Mouse (Mus musculus): ENCODE results near the gene Zbtb16. TPM values are rescaled to one million over a fixed set of nuclear protein-coding genes. Genes with fewer than 3 reads are reported as not detected.

Gene Zbtb16
- polyA plus RNA-seq, 1 experiment = 22.4 TPM

GRCm38 (mm10) chr9:48767666-48768432 lies 68.2 kb downstream of the Zbtb16 start:
- no peak for DNase-seq (ENCODE audit: low read depth)

- no peak for DNase-seq (ENCODE audit: low read depth)
These were observed 70.1 kb downstream of the Zbtb16 start for GRCm38 (mm10) chr9:48765927-48766326.

- no peak for DNase-seq (ENCODE audit: low read depth)
These were observed 71.7 kb downstream of the Zbtb16 start for GRCm38 (mm10) chr9:48764311-48764710.

- no peak for DNase-seq (ENCODE audit: low read depth)
These were observed 74.0 kb downstream of the Zbtb16 start for GRCm38 (mm10) chr9:48761732-48762637.

- DNase-seq (ENCODE audit: low read depth) = no peak
These were observed 74.9 kb downstream of the Zbtb16 start for GRCm38 (mm10) chr9:48761175-48761556.

GRCm38 (mm10) chr9:48760449-48761174 lies 75.4 kb downstream of the Zbtb16 start:
- DNase-seq (ENCODE audit: low read depth) = no peak

GRCm38 (mm10) chr9:48759098-48759497 lies 76.9 kb downstream of the Zbtb16 start:
- DNase-seq (ENCODE audit: low read depth) = no peak

GRCm38 (mm10) chr9:48757650-48758580 lies 78.1 kb downstream of the Zbtb16 start:
- no peak for DNase-seq (ENCODE audit: low read depth)

GRCm38 (mm10) chr9:48756261-48756812 lies 79.7 kb downstream of the Zbtb16 start:
- DNase-seq (ENCODE audit: low read depth) = no peak

- no peak for DNase-seq (ENCODE audit: low read depth)
These were observed 80.5 kb downstream of the Zbtb16 start for GRCm38 (mm10) chr9:48755438-48756070.

- no peak for DNase-seq (ENCODE audit: low read depth)
These were observed 81.6 kb downstream of the Zbtb16 start for GRCm38 (mm10) chr9:48754418-48754817.

GRCm38 (mm10) chr9:48753881-48754280 lies 82.1 kb downstream of the Zbtb16 start:
- no peak for DNase-seq (ENCODE audit: low read depth)

- DNase-seq (ENCODE audit: low read depth) = peak; percentile 75
These were observed 84.1 kb downstream of the Zbtb16 start for GRCm38 (mm10) chr9:48751900-48752299.

GRCm38 (mm10) chr9:48749666-48750065 lies 86.4 kb downstream of the Zbtb16 start:
- DNase-seq (ENCODE audit: low read depth) = no peak

- no peak for DNase-seq (ENCODE audit: low read depth)
These were observed 86.9 kb downstream of the Zbtb16 start for GRCm38 (mm10) chr9:48749168-48749567.

GRCm38 (mm10) chr9:48748761-48749160 lies 87.3 kb downstream of the Zbtb16 start:
- no peak for DNase-seq (ENCODE audit: low read depth)

- no peak for DNase-seq (ENCODE audit: low read depth)
These were observed 87.8 kb downstream of the Zbtb16 start for GRCm38 (mm10) chr9:48748216-48748615.

GRCm38 (mm10) chr9:48746506-48746905 lies 89.5 kb downstream of the Zbtb16 start:
- no peak for DNase-seq (ENCODE audit: low read depth)

- DNase-seq (ENCODE audit: low read depth) = peak; percentile 38
These were observed 90.5 kb downstream of the Zbtb16 start for GRCm38 (mm10) chr9:48745347-48746119.
